Mouse (Mus musculus): Measurements from ENCODE around the gene Utp18. TPM values are rescaled to one million over a fixed set of nuclear protein-coding genes. Genes with fewer than 3 reads are reported as not detected.
A peak's percentile ranks its signal among the peaks of the same experiment; 100 is the strongest.

Gene Utp18
- polyA plus RNA-seq, 1 experiment from 2014 or later, result 29.2 TPM

GRCm38 (mm10) chr11:93828619-93829326 lies 56.8 kb downstream of the Utp18 start:
- H3K4me1 ChIP-seq, result peaks cover 8% of the 10 kb centered on the region
- ATAC-seq (ENCODE audit: low FRiP score), result peak; percentile 62; the same call in 1 of the 2 replicates
- no peak overlapping the region for H3K9ac ChIP-seq (replicated peaks)
- no peaks in the 10 kb centered on the region for H3K9me3 ChIP-seq (replicated peaks)
- H3K36me3 ChIP-seq, result no peaks in the 10 kb centered on the region
- H3K4me2 ChIP-seq, result peak overlapping the region; percentile 19; the same call in 1 of the 2 replicates
- 34% methylated on average over 14 of the region's 14 CpGs for WGBS
- no peak overlapping the region for H3K4me3 ChIP-seq (replicated peaks)
- H3K27ac ChIP-seq (replicated peaks), result peak overlapping the region; percentile 72
- H3K27me3 ChIP-seq (replicated peaks), result no peaks in the 10 kb centered on the region

DNA sequence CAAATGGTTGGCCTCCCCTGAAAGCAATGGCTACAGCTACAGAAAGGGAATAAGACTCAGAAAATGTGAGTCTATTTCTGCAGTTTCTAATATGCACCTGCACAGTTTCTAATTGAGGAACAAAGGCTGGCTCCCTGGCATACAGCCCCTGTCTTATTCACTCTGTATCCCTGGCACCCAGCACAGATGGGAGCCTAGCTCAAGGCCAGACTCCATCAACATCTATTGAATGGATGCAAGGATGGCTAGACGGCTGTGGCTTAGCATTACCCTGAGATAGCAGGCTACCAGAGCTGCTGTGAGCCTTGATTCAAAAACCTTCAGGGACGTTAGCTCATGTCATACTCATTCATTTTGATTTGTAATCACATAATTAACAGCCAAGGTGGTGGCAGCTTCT lies 63.3 kb downstream of the Utp18 start:
- ATAC-seq (ENCODE audit: low FRiP score), result no peak
- Histone ChIP-seq H3K27ac (replicated peaks) (no peak overlapping the region), H3K4me3 (replicated peaks) (no peak overlapping the region), H3K27me3 (replicated peaks) (no peaks in the 10 kb centered on the region), H3K36me3 (no peaks in the 10 kb centered on the region), H3K9ac (replicated peaks) (no peak overlapping the region), H3K9me3 (replicated peaks) (no peaks in the 10 kb centered on the region), H3K4me1 (peaks cover 9% of the 10 kb centered on the region), H3K4me2 (no peak overlapping the region)
- 56% methylated on average over 2 of the region's 2 CpGs for WGBS

- H3K4me3 ChIP-seq (replicated peaks), result no peak overlapping the region
- H3K9ac ChIP-seq (replicated peaks), result no peak overlapping the region
- no peak overlapping the region for H3K4me2 ChIP-seq
- no peaks in the 10 kb centered on the region for H3K27me3 ChIP-seq (replicated peaks)
- 65% methylated on average over 2 of the region's 2 CpGs for WGBS
- H3K9me3 ChIP-seq (replicated peaks), result no peaks in the 10 kb centered on the region
- ATAC-seq (ENCODE audit: low FRiP score), result no peak
- no peak overlapping the region for H3K27ac ChIP-seq (replicated peaks)
- no peaks in the 10 kb centered on the region for H3K36me3 ChIP-seq
- H3K4me1 ChIP-seq, result peaks cover 9% of the 10 kb centered on the region
Observed at GRCm38 (mm10) chr11:93821533-93821932, 64.0 kb downstream of the Utp18 start.

GRCm38 (mm10) chr11:93817966-93818738 lies 67.4 kb downstream of the Utp18 start:
- H3K4me2 ChIP-seq, result peak overlapping the region; percentile 33; the same call in 1 of the 2 replicates
- H3K27ac ChIP-seq (replicated peaks), result no peak overlapping the region
- H3K4me1 ChIP-seq, result peaks cover 9% of the 10 kb centered on the region
- no peak overlapping the region for H3K9ac ChIP-seq (replicated peaks)
- H3K4me3 ChIP-seq (replicated peaks), result no peak overlapping the region
- H3K9me3 ChIP-seq (replicated peaks), result no peaks in the 10 kb centered on the region
- no peak for ATAC-seq (ENCODE audit: low FRiP score)
- H3K36me3 ChIP-seq, result no peaks in the 10 kb centered on the region
- H3K27me3 ChIP-seq (replicated peaks), result no peaks in the 10 kb centered on the region
- WGBS, result 34% methylated on average over 15 of the region's 15 CpGs

- no peak for ATAC-seq (ENCODE audit: low FRiP score)
- no peaks in the 10 kb centered on the region for H3K36me3 ChIP-seq
- WGBS, result 82% methylated on average over 4 of the region's 4 CpGs
- no peak overlapping the region for H3K27ac ChIP-seq (replicated peaks)
- no peaks in the 10 kb centered on the region for H3K27me3 ChIP-seq (replicated peaks)
- H3K9ac ChIP-seq (replicated peaks), result no peak overlapping the region
- H3K4me3 ChIP-seq (replicated peaks), result no peak overlapping the region
- H3K4me1 ChIP-seq, result no peaks in the 10 kb centered on the region
- H3K9me3 ChIP-seq (replicated peaks), result no peaks in the 10 kb centered on the region
- no peak overlapping the region for H3K4me2 ChIP-seq
Observed at GRCm38 (mm10) chr11:93812955-93813354, 72.6 kb downstream of the Utp18 start.

DNA sequence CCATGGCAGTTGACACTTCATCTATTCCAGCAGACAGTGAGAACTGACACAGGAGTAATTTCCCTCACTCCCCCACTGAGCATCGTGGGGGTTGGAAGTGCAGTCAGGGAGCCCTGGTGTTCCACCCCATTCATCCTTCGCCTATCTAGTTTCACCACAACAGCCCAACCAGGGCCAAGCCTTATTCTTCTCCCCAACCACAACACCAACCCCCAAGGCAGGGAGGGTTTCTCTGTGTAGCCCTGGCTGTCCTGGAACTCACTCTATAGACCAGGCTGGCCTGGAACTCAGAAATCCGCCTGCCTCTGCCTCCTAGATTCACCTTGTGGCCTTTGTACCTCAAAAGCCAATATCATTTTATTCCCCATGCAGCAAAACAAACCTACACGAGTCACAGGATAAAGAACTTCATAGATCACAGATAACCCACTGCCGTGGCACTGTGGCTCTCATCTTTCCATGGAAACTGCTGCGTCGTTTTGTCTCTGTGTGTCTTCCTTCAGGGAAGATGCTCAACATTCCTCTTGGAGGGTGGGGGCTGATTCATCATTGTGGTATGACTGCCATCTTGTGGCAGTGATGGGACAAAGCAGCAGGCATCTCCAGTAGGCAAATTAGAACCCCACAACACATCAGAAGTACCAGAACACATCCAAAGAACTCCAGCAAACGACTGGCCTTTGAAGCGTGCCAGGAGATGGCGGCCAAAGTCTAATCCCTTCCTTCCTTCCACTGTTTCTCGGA lies 73.3 kb downstream of the Utp18 start:
- no peak overlapping the region for H3K4me2 ChIP-seq
- peak; percentile 61; the same call in 1 of the 2 replicates for ATAC-seq (ENCODE audit: low FRiP score)
- H3K9ac ChIP-seq (replicated peaks), result no peak overlapping the region
- H3K4me3 ChIP-seq (replicated peaks), result no peak overlapping the region
- H3K36me3 ChIP-seq, result no peaks in the 10 kb centered on the region
- no peaks in the 10 kb centered on the region for H3K27me3 ChIP-seq (replicated peaks)
- WGBS, result 37% methylated on average over 11 of the region's 11 CpGs
- no peak overlapping the region for H3K27ac ChIP-seq (replicated peaks)
- H3K9me3 ChIP-seq (replicated peaks), result no peaks in the 10 kb centered on the region
- no peaks in the 10 kb centered on the region for H3K4me1 ChIP-seq

Other genes with a start within 250 kb of the Utp18 start
- gene Mbtd1, start 86 bp upstream of the Utp18 start, polyA plus RNA-seq (2015; fragmentation: Nextera tagmentation; extraction: Ambion mirVana), result 18.9 and 24.6 TPM in 2 replicates
- gene Nme2, start 70.5 kb upstream of the Utp18 start, polyA plus RNA-seq (2015; fragmentation: Nextera tagmentation; extraction: Ambion mirVana), result 101 and 107 TPM in 2 replicates
- 377 and 385 TPM in 2 replicates for gene Gm20390, start 82.5 kb upstream of the Utp18 start, polyA plus RNA-seq (2015; fragmentation: Nextera tagmentation; extraction: Ambion mirVana)
- 321 and 363 TPM in 2 replicates for gene Nme1, start 82.8 kb upstream of the Utp18 start, polyA plus RNA-seq (2015; fragmentation: Nextera tagmentation; extraction: Ambion mirVana)
- 64.9 and 71.1 TPM in 2 replicates for gene Spag9, start 110.3 kb upstream of the Utp18 start, polyA plus RNA-seq (2015; fragmentation: Nextera tagmentation; extraction: Ambion mirVana)